Mouse (Mus musculus): Measurements from ENCODE around the gene Cryba2.

- TF ChIP-seq CTCF (IDR thresholded peaks at IDR 0.05; ENCODE audit: low read depth) (no peak), EP300 (IDR thresholded peaks at IDR 0.05; ENCODE audit: low read depth) (no peak)
These were observed 401 bp downstream of the Cryba2 start for GRCm38 (mm10) chr1:74892351-74893133.

Measured in heart, postnatal 0 days (tissue).